Mouse (Mus musculus) olfactory bulb, adult 2 months (tissue): ENCODE data around the gene Pkd1.

Experiments used
- CTCF ChIP-seq: fragments of 200-500 bp; IDR thresholded peaks from 2 replicates; pipeline ENCODE4 v1.5.1; 2012; ENCODE audit warnings: low read depth, mild to moderate bottlenecking, low read length, moderate library complexity; ENCODE audit not compliant: insufficient read depth
- POLR2A ChIP-seq: fragments of 200-500 bp; IDR thresholded peaks from 2 replicates; pipeline ENCODE4 v1.6.1; 2012; ENCODE audit warnings: mild to moderate bottlenecking, low read depth, low read length, moderate library complexity; ENCODE audit not compliant: insufficient read depth

GRCm38 (mm10) chr17:24591695-24592094, 42.1 kb downstream of the Pkd1 start:
- TF ChIP-seq POLR2A (no peak), CTCF (no peak)
